Mouse (Mus musculus): ENCODE measurements at regions not wholly inside any gene's neighbourhood (a gene's known extent, or its start where the extent isn't known, plus 50 kb on each side); places are given as distances from the start of the nearest gene placed in this dataset.

DNA sequence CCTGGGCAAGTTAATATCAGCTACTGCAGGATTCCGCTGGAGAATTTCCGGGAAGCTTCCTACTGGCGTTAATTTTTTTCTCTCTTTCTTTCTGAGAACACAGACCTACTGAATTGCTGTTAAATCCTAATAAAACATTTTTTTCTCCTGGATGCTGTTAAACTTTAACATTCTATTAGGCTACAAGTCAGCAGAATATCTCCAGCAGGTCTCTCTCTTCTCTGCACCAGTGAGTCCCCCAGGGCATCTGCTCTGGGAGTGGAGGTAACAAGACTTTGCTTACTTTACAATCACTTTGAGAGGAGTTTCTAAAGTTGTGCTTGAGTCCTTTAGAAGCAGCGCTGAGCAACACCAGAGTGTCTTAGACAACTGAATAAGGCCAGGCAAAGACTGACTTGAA, 63.7 kb downstream of the Foxd1 start:
- no peaks in the 10 kb centered on the region for H3K4me1 ChIP-seq (ENCODE audit: control insufficient read depth, insufficient read depth, low read length)
- 82% methylated on average over 4 of the region's 4 CpGs for WGBS (ENCODE audit: insufficient replicate concordance)
- no peak for ATAC-seq (replicated peaks; ENCODE audit: insufficient number of reproducible peaks, low FRiP score, low TSS enrichment)
- H3K27me3 ChIP-seq (ENCODE audit: control insufficient read depth, insufficient read depth, low read length), result no peaks in the 10 kb centered on the region
- no peak overlapping the region for H3K9ac ChIP-seq (ENCODE audit: low read depth, low read length)
- no peak overlapping the region for H3K4me2 ChIP-seq
- H3K27ac ChIP-seq (ENCODE audit: low read depth, low read length), result no peak overlapping the region
- no peaks in the 10 kb centered on the region for H3K36me3 ChIP-seq (ENCODE audit: control insufficient read depth, insufficient read depth, low read length)
- H3K9me3 ChIP-seq (replicated peaks; ENCODE audit: control insufficient read depth, low read length), result no peaks in the 10 kb centered on the region
- no peak overlapping the region for H3K4me3 ChIP-seq (ENCODE audit: low read depth, low read length)

DNA sequence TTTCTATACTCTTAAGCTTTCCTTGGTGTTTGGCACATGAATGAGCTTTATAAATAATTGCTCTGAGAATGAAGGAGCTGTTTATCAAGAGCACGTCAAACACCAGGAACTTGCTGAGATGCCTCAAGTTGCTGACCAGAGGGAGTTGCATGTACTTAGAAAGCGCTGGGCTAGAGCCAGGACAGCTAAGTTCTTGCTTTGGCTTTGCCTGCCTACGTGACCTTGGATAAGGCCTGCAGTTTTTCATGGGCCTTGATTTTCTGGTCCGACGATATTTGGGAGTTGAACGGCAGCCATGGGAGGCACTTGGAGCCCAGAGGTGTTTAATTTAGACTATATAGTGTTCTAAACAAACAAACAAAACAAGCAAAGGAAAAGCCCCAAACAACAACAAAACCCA, 62.4 kb downstream of the Foxd1 start:
- Histone ChIP-seq H3K9me3 (replicated peaks; ENCODE audit: control insufficient read depth, low read length) (no peaks in the 10 kb centered on the region), H3K9ac (ENCODE audit: low read depth, low read length) (no peak overlapping the region), H3K36me3 (ENCODE audit: control insufficient read depth, insufficient read depth, low read length) (no peaks in the 10 kb centered on the region), H3K4me2 (no peak overlapping the region), H3K4me3 (ENCODE audit: low read depth, low read length) (no peak overlapping the region), H3K27me3 (ENCODE audit: control insufficient read depth, insufficient read depth, low read length) (no peaks in the 10 kb centered on the region), H3K27ac (ENCODE audit: low read depth, low read length) (no peak overlapping the region), H3K4me1 (ENCODE audit: control insufficient read depth, insufficient read depth, low read length) (no peaks in the 10 kb centered on the region)
- WGBS (ENCODE audit: insufficient replicate concordance), result 77% methylated on average over 6 of the region's 6 CpGs
- no peak for ATAC-seq (replicated peaks; ENCODE audit: insufficient number of reproducible peaks, low FRiP score, low TSS enrichment)

DNA sequence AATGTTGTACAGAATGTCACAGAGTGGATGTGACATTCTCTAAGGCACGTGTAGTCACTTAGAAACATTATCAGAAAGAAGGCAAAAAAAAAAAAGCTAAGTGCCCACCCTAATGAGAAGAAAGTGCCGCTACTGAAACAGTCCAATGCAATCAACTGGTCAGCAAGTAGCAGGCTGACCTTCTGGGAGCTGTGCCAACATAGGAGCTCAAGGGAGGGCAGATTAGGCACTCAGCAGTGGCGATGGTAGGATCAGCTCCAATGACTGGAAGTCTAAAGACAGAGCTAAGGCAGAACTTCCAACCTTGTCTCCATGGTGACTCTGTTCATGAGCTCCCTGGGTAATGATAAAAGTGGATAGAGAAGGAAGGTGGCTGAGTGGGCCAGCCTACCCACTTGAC, 60.8 kb downstream of the Foxd1 start:
- no peak for ATAC-seq (replicated peaks; ENCODE audit: insufficient number of reproducible peaks, low FRiP score, low TSS enrichment)
- Histone ChIP-seq H3K36me3 (ENCODE audit: control insufficient read depth, insufficient read depth, low read length) (no peaks in the 10 kb centered on the region), H3K27me3 (ENCODE audit: control insufficient read depth, insufficient read depth, low read length) (no peaks in the 10 kb centered on the region), H3K27ac (ENCODE audit: low read depth, low read length) (no peak overlapping the region), H3K4me3 (ENCODE audit: low read depth, low read length) (no peak overlapping the region), H3K4me2 (no peak overlapping the region), H3K9ac (ENCODE audit: low read depth, low read length) (no peak overlapping the region), H3K4me1 (ENCODE audit: control insufficient read depth, insufficient read depth, low read length) (no peaks in the 10 kb centered on the region), H3K9me3 (replicated peaks; ENCODE audit: control insufficient read depth, low read length) (no peaks in the 10 kb centered on the region)
- WGBS (ENCODE audit: insufficient replicate concordance), result 45% methylated on average over 3 of the region's 3 CpGs

DNA sequence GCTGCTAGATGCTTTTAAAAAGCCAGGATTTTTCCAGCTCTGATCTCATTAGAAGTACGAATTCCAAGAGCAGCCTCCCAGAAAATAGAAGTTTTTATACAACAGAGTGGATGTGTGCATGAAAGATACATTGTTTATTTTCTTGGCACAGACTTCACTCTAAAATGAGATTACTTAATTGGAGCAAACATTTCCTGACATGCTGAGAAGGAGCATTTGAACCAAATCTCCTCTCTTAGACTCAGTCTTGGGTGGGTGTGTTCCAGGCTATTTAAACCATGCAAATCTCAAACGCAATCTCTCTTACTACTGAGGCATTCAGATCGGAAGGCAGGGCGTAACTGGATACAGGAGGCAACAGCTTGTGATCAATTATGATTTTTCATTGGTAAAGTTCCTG, 59.2 kb downstream of the Foxd1 start:
- Histone ChIP-seq H3K9ac (ENCODE audit: low read depth, low read length) (no peak overlapping the region), H3K27me3 (ENCODE audit: control insufficient read depth, insufficient read depth, low read length) (no peaks in the 10 kb centered on the region), H3K4me2 (no peak overlapping the region), H3K27ac (ENCODE audit: low read depth, low read length) (no peak overlapping the region), H3K36me3 (ENCODE audit: control insufficient read depth, insufficient read depth, low read length) (no peaks in the 10 kb centered on the region), H3K4me3 (ENCODE audit: low read depth, low read length) (no peak overlapping the region), H3K9me3 (replicated peaks; ENCODE audit: control insufficient read depth, low read length) (no peaks in the 10 kb centered on the region), H3K4me1 (ENCODE audit: control insufficient read depth, insufficient read depth, low read length) (no peaks in the 10 kb centered on the region)
- no peak for ATAC-seq (replicated peaks; ENCODE audit: insufficient number of reproducible peaks, low FRiP score, low TSS enrichment)
- WGBS (ENCODE audit: insufficient replicate concordance), result 61% methylated on average over 4 of the region's 4 CpGs

All from heart, embryonic 11.5 days (tissue).